Mouse (Mus musculus): Measurements from ENCODE around the gene Hspg2. TPM values are rescaled to one million over a fixed set of nuclear protein-coding genes. Genes with fewer than 3 reads are reported as not detected.

Gene Hspg2
- total and polyA plus RNA-seq, 3 experiments, result 0.05 TPM; not detected in 2

GRCm38 (mm10) chr4:137603449-137604171 is 135.0 kb downstream of the Hspg2 start:
- DNase-seq (ENCODE audit: low spot score) (no peak), ATAC-seq (ENCODE audit: extremely low read depth, insufficient number of reproducible peaks, low FRiP score, poor library complexity, severe bottlenecking) (no peak)
- no peak for TF ChIP-seq CTCF (IDR thresholded peaks at IDR 0.05; ENCODE audit: low read depth, low read length)
- TF ChIP-seq GATA1 (IDR thresholded peaks at IDR 0.05; ENCODE audit: borderline replicate concordance, low read length), result no peak
- TF ChIP-seq TAL1 (conservative IDR thresholded peaks at IDR 0.05; ENCODE audit: low read depth, low read length), result no peak
- no peak for TF ChIP-seq GATA2 (IDR thresholded peaks at IDR 0.05; ENCODE audit: borderline replicate concordance, low read depth, low read length)
- TF ChIP-seq POLR2AphosphoS5 (IDR thresholded peaks at IDR 0.05; ENCODE audit: insufficient replicate concordance, low read depth, low read length), result no peak
- peaks cover 42% of the 10 kb centered on the region for H3K4me1 ChIP-seq (ENCODE audit: insufficient read depth, low read depth, low read length)
- no peak overlapping the region; the same call in 1 of the 2 replicates for H3K4me3 ChIP-seq (ENCODE audit: low read depth, low read length)
- no peaks in the 10 kb centered on the region for H3K9me3 ChIP-seq (replicated peaks)
- H3K36me3 ChIP-seq (replicated peaks), result peaks cover 91% of the 10 kb centered on the region
- no peaks in the 10 kb centered on the region for H3K27me3 ChIP-seq (ENCODE audit: insufficient read depth, low read length)

DNA sequence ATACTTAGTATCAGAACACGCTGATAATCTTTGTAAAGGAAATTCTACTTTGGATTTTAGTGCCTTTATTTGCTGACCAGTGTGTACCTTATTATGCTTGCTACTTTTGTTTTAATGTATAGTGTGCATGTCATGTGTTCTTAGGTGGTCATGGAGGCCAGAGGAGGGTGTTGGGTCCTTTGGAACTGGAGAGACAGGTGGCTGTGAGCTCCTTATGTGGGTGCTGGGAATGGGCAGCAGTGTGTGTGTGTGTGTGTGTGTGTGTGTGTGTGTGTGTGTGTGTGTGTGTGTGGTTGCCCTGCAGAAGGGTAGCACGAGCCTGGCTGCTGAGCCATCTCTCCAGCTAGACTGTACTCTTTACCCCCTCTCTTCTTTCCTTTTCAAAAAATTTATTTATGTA is 138.5 kb downstream of the Hspg2 start:
- Histone ChIP-seq H3K4me3 (ENCODE audit: low read depth, low read length) (no peak overlapping the region), H3K4me1 (ENCODE audit: insufficient read depth, low read depth, low read length) (peaks cover 39% of the 10 kb centered on the region), H3K9me3 (replicated peaks) (no peaks in the 10 kb centered on the region), H3K27me3 (ENCODE audit: insufficient read depth, low read length) (no peaks in the 10 kb centered on the region), H3K36me3 (replicated peaks) (peaks cover 94% of the 10 kb centered on the region)
- DNase-seq (ENCODE audit: low spot score), result no peak
- no peak for TF ChIP-seq GATA1 (IDR thresholded peaks at IDR 0.05; ENCODE audit: borderline replicate concordance, low read length)
- TF ChIP-seq CTCF (IDR thresholded peaks at IDR 0.05; ENCODE audit: low read depth, low read length), result no peak
- TF ChIP-seq POLR2AphosphoS5 (IDR thresholded peaks at IDR 0.05; ENCODE audit: insufficient replicate concordance, low read depth, low read length), result no peak
- no peak for TF ChIP-seq TAL1 (conservative IDR thresholded peaks at IDR 0.05; ENCODE audit: low read depth, low read length)
- no peak for TF ChIP-seq GATA2 (IDR thresholded peaks at IDR 0.05; ENCODE audit: borderline replicate concordance, low read depth, low read length)
- no peak for ATAC-seq (ENCODE audit: extremely low read depth, insufficient number of reproducible peaks, low FRiP score, poor library complexity, severe bottlenecking)

- Histone ChIP-seq H3K36me3 (replicated peaks) (peaks cover 97% of the 10 kb centered on the region), H3K27me3 (ENCODE audit: insufficient read depth, low read length) (no peaks in the 10 kb centered on the region), H3K4me1 (ENCODE audit: insufficient read depth, low read depth, low read length) (peaks cover 26% of the 10 kb centered on the region), H3K9me3 (replicated peaks) (no peaks in the 10 kb centered on the region), H3K4me3 (ENCODE audit: low read depth, low read length) (no peak overlapping the region; the same call in 1 of the 2 replicates)
- DNase-seq (ENCODE audit: low spot score) (no peak), ATAC-seq (ENCODE audit: extremely low read depth, insufficient number of reproducible peaks, low FRiP score, poor library complexity, severe bottlenecking) (no peak)
- TF ChIP-seq GATA1 (IDR thresholded peaks at IDR 0.05; ENCODE audit: borderline replicate concordance, low read length) (no peak), TAL1 (conservative IDR thresholded peaks at IDR 0.05; ENCODE audit: low read depth, low read length) (no peak), POLR2AphosphoS5 (IDR thresholded peaks at IDR 0.05; ENCODE audit: insufficient replicate concordance, low read depth, low read length) (no peak), GATA2 (IDR thresholded peaks at IDR 0.05; ENCODE audit: borderline replicate concordance, low read depth, low read length) (no peak)
These were observed 140.7 kb downstream of the Hspg2 start for GRCm38 (mm10) chr4:137609281-137609680.

DNA sequence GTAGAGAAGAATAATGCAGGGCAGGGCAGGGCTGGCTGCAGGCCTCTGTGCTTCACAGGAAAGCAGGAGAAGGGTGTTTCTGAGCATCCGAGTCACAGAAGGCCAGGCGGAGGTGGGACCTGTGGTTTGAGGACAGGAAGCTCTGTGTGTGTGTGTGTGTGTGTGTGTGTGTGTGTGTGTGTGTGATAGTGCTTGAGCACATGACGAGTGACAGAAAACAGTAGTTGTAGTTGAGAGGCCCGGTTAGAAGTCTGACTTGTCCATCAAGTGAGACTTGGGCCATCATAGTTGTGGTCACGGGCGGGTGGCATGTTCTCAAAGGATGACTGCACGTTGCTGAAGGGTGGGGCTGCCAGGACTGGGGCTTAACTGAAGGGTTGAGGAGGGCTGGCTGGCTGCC is 141.1 kb downstream of the Hspg2 start:
- DNase-seq (ENCODE audit: low spot score), result peak; percentile 66
- TF ChIP-seq TAL1 (conservative IDR thresholded peaks at IDR 0.05; ENCODE audit: low read depth, low read length) (no peak), GATA2 (IDR thresholded peaks at IDR 0.05; ENCODE audit: borderline replicate concordance, low read depth, low read length) (no peak), CTCF (IDR thresholded peaks at IDR 0.05; ENCODE audit: low read depth, low read length) (no peak), POLR2AphosphoS5 (IDR thresholded peaks at IDR 0.05; ENCODE audit: insufficient replicate concordance, low read depth, low read length) (no peak), GATA1 (IDR thresholded peaks at IDR 0.05; ENCODE audit: borderline replicate concordance, low read length) (no peak)
- Histone ChIP-seq H3K27me3 (ENCODE audit: insufficient read depth, low read length) (no peaks in the 10 kb centered on the region), H3K36me3 (replicated peaks) (peaks cover 97% of the 10 kb centered on the region), H3K4me1 (ENCODE audit: insufficient read depth, low read depth, low read length) (peaks cover 26% of the 10 kb centered on the region), H3K9me3 (replicated peaks) (no peaks in the 10 kb centered on the region), H3K4me3 (ENCODE audit: low read depth, low read length) (no peak overlapping the region; the same call in 1 of the 2 replicates)
- ATAC-seq (ENCODE audit: extremely low read depth, insufficient number of reproducible peaks, low FRiP score, poor library complexity, severe bottlenecking), result peak; percentile 79

DNA sequence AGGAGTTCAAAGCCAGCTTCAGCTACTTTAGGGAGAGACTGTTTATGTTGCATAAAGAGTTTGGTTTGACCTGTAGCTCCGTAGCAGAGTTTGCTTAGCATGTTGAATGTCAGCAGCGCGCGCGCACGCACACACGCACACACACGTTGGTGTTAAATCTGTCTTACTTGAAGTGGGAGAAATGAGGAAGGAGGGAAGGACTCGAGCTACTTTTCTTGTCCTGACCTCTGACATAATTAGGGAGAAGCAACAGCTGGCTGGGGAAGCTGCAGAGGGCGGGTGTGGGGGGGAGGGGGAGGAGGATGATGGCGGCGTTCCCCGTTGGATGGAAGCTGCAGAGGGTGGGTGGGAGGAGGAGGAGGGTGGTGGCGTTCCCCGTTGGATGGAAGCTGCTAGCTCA is 141.7 kb downstream of the Hspg2 start:
- DNase-seq (ENCODE audit: low spot score), result no peak

More for the DNA sequence above, 141.7 kb downstream of the Hspg2 start:
- no peak overlapping the region for H3K4me3 ChIP-seq (ENCODE audit: low read depth, low read length)
- H3K27me3 ChIP-seq (ENCODE audit: insufficient read depth, low read length), result no peaks in the 10 kb centered on the region
- no peak for TF ChIP-seq POLR2AphosphoS5 (IDR thresholded peaks at IDR 0.05; ENCODE audit: insufficient replicate concordance, low read depth, low read length)
- no peak for TF ChIP-seq GATA2 (IDR thresholded peaks at IDR 0.05; ENCODE audit: borderline replicate concordance, low read depth, low read length)
- TF ChIP-seq CTCF (IDR thresholded peaks at IDR 0.05; ENCODE audit: low read depth, low read length), result no peak
- TF ChIP-seq TAL1 (conservative IDR thresholded peaks at IDR 0.05; ENCODE audit: low read depth, low read length), result no peak
- TF ChIP-seq GATA1 (IDR thresholded peaks at IDR 0.05; ENCODE audit: borderline replicate concordance, low read length), result no peak
- H3K9me3 ChIP-seq (replicated peaks), result no peaks in the 10 kb centered on the region
- no peak for ATAC-seq (ENCODE audit: extremely low read depth, insufficient number of reproducible peaks, low FRiP score, poor library complexity, severe bottlenecking)
- peaks cover 26% of the 10 kb centered on the region for H3K4me1 ChIP-seq (ENCODE audit: insufficient read depth, low read depth, low read length)
- H3K36me3 ChIP-seq (replicated peaks), result peaks cover 96% of the 10 kb centered on the region

Other genes starting within 250 kb of the Hspg2 start
- not detected in 2 replicates for gene Wnt4, start 191.3 kb upstream of the Hspg2 start, total RNA-seq (2014; fragmentation: Nextera tagmentation)
- 0.06 and 0.11 TPM in 2 replicates for gene Wnt4, start 191.3 kb upstream of the Hspg2 start, total RNA-seq (2017)
- gene Wnt4, start 191.3 kb upstream of the Hspg2 start, polyA plus RNA-seq (2012), result not detected in 2 replicates
- 398 and 443 TPM in 2 replicates for gene Cdc42, start 111.0 kb upstream of the Hspg2 start, total RNA-seq (2014; fragmentation: Nextera tagmentation)
- gene Cdc42, start 111.0 kb upstream of the Hspg2 start, total RNA-seq (2017), result 557 and 569 TPM in 2 replicates
- 16.3 and 21.0 TPM in 2 replicates for gene Cdc42, start 111.0 kb upstream of the Hspg2 start, polyA plus RNA-seq (2012)
- not detected in 2 replicates for gene Cela3a, start 59.0 kb upstream of the Hspg2 start, total RNA-seq (2014; fragmentation: Nextera tagmentation)
- gene Cela3a, start 59.0 kb upstream of the Hspg2 start, total RNA-seq (2017), result not detected in 2 replicates
- not detected in 2 replicates for gene Cela3a, start 59.0 kb upstream of the Hspg2 start, polyA plus RNA-seq (2012)
- gene Cela3b, start 38.2 kb upstream of the Hspg2 start, total RNA-seq (2014; fragmentation: Nextera tagmentation), result not detected in 2 replicates
- gene Cela3b, start 38.2 kb upstream of the Hspg2 start, total RNA-seq (2017), result not detected in 2 replicates
- not detected in 2 replicates for gene Cela3b, start 38.2 kb upstream of the Hspg2 start, polyA plus RNA-seq (2012)
- gene 1700013G24Rik, start 15.5 kb upstream of the Hspg2 start, total RNA-seq (2014; fragmentation: Nextera tagmentation), result not detected in 2 replicates
- gene 1700013G24Rik, start 15.5 kb upstream of the Hspg2 start, total RNA-seq (2017), result 0.17 and 0.22 TPM in 2 replicates
- not detected in 2 replicates for gene 1700013G24Rik, start 15.5 kb upstream of the Hspg2 start, polyA plus RNA-seq (2012)
- gene Ldlrad2, start 105.8 kb downstream of the Hspg2 start, total RNA-seq (2014; fragmentation: Nextera tagmentation), result not detected in 2 replicates
- gene Ldlrad2, start 105.8 kb downstream of the Hspg2 start, total RNA-seq (2017), result not detected in 2 replicates
- gene Ldlrad2, start 105.8 kb downstream of the Hspg2 start, polyA plus RNA-seq (2012), result not detected in 2 replicates
- gene Usp48, start 125.0 kb downstream of the Hspg2 start, total RNA-seq (2014; fragmentation: Nextera tagmentation), result 152 and 206 TPM in 2 replicates
- gene Usp48, start 125.0 kb downstream of the Hspg2 start, total RNA-seq (2017), result 126 and 137 TPM in 2 replicates
- gene Usp48, start 125.0 kb downstream of the Hspg2 start, polyA plus RNA-seq (2012), result 30.1 and 71.2 TPM in 2 replicates
- gene Rap1gap, start 196.0 kb downstream of the Hspg2 start, total RNA-seq (2014; fragmentation: Nextera tagmentation), result not detected in 2 replicates
- not detected in 2 replicates for gene Rap1gap, start 196.0 kb downstream of the Hspg2 start, total RNA-seq (2017)
- gene Rap1gap, start 196.0 kb downstream of the Hspg2 start, polyA plus RNA-seq (2012), result not detected in 2 replicates